Mouse (Mus musculus) left cerebral cortex, postnatal 4 days (tissue): ENCODE measurements around the gene Ccdc65. TPM values are rescaled to one million over a fixed set of nuclear protein-coding genes. Genes with fewer than 3 reads are reported as not detected.
A peak's percentile ranks its signal among the peaks of the same experiment; 100 is the strongest.

Experiments
- DNase-seq: peaks from one replicate; pipeline ENCODE4 v3.0.0-alpha.2; 2022
- intact Hi-C: fragments of 180-260 bp; cut with DNase I; formaldehyde crosslinking; loops from one replicate; pipeline ENCODE4 v1.15.1; 2025
- total RNA-seq, 2 experiments: library from RNA; stranded (reverse); gene quantifications; 2 replicates each; pipeline ENCODE4 v1.2.3; 2021

The Ccdc65 gene
- total RNA-seq, 2 experiments from 2014 or later: 9.9 to 10.3 TPM

DNA sequence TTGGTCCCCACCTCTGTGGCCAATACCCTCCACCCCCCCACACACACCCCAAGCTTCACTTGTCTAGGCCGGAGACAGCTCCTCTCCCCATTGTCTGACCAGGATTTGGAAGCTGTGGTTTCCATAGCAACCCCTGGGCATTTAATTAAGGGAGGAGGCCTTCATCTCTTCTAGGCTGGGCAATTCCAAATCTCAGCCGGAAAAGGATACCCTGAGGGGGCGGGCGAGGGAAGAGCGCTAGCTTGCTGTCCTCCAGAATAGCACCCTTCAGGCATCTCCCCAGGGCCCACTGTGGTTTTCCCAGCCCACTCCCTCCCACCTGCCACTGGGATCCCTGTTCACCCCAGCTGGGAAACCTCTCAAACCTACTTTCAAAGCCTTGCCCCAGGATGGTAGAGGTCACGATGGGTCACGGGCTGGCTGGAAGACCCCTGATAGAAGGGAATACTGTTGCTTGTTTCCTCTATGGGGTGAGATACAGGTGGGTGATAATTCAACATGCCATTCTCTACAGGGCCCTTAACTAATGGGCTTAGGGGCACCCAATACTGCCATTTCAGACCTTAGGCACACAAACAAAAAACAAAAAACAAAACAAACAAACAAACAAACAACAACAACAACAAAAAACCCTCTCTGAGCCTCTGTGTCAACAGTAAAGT is 16.4 kb upstream of the Ccdc65 start:
- intact Hi-C loops: no loop called here
- DNase-seq: no peak

GRCm38 (mm10) chr15:98692171-98692715 is 15.8 kb upstream of the Ccdc65 start:
- DNase-seq: no peak
- intact Hi-C loops: no loop called here

- intact Hi-C loops: loop anchor here (5.0 kb wide), 1 partner anchor 33 kb away; the partner anchor contains the start of gene Ddx23
- DNase-seq: no peak
These were observed 12.3 kb upstream of the Ccdc65 start for GRCm38 (mm10) chr15:98695726-98696125.

DNA sequence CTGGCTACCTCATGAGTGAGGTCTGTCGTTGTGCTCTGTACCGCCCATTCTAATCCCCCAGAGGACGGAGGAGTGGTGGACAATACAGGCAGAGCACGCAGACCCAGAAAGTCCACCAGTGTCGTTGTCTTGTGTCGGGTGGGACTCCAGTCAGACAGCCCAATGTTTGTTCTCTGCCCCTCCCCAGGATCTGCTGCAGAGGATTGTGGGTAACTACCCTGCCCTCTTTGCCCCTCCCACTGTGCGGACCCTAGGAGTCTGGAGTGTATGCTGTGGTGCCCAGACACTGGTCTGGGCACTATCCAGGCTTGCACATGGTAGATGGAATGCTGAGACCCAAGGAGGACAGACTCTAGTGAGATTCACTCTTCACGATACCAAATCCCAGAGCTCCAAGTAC is 11.8 kb upstream of the Ccdc65 start:
- intact Hi-C loops: loop anchor here (5.0 kb wide), 1 partner anchor 34 kb away; the partner anchor contains the start of gene Ddx23
- DNase-seq: no peak

- intact Hi-C loops: loop anchor here (5.0 kb wide), 1 partner anchor 37 kb away; the partner anchor contains the start of gene Ddx23
- peak; percentile 86 for DNase-seq
These were observed 8.6 kb upstream of the Ccdc65 start for GRCm38 (mm10) chr15:98699190-98700105.

GRCm38 (mm10) chr15:98704312-98704711 is 3.7 kb upstream of the Ccdc65 start:
- no peak for DNase-seq
- intact Hi-C loops: no loop called here

GRCm38 (mm10) chr15:98710442-98710841 is 2.4 kb downstream of the Ccdc65 start:
- intact Hi-C loops: no loop called here
- DNase-seq: peak; percentile 84

DNA sequence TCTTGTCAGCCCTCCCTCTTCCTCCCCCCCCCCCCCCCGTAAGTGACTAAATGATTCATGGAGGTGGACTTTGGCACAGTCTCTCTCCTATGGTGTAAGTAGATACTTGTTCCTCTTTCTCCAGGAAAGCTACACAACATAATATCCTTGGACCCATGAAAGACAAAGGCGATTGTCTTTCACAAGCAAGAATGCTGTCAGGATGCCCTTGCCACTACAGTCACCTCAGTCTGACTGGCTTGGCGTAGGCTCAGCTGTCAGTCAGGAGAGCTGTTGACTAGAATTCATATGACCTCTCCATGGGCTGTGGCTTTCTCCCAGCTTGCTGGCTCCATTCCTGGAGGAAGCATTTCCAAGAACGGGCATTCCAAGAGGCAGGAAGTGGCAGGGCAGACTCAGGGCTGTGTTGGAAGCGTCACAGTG is 6.2 kb downstream of the Ccdc65 start:
- intact Hi-C loops: no loop called here
- peak; percentile 57 for DNase-seq

DNA sequence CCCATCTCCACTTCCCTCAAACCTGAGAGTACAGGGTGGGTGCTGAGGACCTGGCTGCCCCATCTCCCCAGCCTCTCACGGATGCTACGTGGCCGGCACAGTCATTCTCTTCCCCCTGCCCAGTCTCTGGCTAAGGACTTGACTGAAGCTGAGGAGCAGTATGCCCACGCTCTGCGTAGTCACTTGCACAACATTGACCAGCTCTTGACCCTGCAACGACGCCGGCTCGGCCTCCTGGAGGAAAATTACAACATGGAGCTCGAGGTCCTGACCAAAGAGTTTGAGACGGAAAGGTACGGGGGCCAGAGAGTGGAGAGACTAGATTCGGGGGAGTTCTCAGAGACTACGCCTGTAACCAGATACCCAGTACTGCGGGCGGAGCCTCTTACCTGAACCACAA is 9.3 kb downstream of the Ccdc65 start:
- intact Hi-C loops: no loop called here
- no peak for DNase-seq

DNA sequence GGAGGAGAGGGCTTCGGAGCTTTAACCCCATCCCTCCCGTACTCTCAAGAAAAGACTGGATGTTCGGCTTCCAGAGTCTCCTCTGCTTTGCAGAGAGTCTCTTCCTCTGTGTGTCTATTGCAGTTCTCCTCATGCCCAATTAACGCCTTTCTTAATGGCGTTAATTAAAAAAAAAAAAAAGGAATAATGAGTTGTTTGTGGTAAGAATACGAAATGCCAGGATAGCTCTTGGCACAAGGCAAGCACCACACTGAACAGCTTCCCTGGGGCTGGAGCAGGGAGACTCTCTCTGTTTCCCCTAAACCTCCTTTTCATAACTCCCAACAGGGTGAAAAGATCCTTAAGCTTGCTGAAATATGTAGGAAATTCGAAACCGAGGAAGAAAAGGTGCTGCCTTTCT is 14.2 kb downstream of the Ccdc65 start:
- intact Hi-C loops: no loop called here
- no peak for DNase-seq

DNA sequence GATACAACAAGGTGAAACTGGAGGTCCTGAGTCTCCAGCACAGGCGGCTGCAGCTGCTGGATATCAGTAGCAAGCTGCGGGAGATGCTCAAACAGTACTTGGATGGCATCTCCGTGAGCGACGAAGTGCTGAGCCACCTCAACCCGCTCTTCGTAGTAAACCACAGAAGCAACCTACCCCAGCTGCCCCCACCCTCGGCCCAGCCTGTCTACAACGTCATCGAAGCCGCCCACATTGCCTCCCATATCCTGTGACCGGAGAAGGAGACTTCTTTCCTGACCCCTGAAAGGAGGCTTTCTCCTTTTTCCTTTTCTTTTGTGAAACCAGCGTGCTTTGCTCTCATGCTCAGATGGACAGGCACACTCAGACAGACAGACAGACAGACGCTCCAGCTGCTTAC is 14.8 kb downstream of the Ccdc65 start:
- no peak for DNase-seq

GRCm38 (mm10) chr15:98724441-98724840 is 16.4 kb downstream of the Ccdc65 start:
- DNase-seq: no peak
- intact Hi-C loops: no loop called here

More for the DNA sequence above, 14.8 kb downstream of the Ccdc65 start:
- intact Hi-C loops: no loop called here

DNA sequence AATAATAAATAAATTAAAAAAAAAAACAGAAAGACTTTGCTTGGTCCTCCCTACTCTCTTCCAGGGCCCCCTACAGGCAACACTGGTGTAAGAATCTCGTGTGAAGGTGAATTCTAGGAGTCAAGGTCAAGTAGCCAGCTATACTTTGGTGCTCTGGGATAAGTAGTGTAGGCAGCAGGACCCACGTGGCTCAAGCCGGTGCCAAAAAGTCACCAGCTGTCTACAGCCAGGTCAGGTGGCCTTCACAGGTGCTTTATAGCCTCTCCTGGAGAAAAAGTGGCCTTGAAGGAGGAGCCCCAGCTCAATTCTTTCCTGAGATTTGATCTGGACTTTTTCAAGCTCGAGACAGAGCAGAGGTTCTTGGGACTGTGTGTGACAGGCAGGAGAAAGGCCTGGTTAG is 18.1 kb downstream of the Ccdc65 start:
- intact Hi-C loops: no loop called here
- DNase-seq: no peak

DNA sequence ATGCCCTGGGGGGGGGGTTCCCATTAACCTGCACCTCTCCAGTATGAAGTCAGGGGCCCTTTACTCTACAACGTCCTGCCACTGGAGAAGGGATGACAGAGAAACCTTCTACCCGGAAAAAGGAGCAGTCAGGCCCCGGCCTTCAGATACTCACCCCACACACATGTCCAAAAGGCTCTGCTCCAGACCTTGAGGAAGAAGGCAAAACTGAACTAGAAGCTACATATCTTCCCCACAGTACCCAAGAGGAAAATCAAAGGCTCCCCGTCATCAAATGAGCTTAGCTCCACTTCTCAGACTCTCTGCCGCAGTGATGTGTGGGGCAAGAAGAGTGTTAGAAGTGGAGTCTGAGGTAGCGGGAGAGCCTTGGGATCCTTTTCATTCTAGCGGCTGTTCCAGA is 18.7 kb downstream of the Ccdc65 start:
- intact Hi-C loops: no loop called here
- DNase-seq: no peak

DNA sequence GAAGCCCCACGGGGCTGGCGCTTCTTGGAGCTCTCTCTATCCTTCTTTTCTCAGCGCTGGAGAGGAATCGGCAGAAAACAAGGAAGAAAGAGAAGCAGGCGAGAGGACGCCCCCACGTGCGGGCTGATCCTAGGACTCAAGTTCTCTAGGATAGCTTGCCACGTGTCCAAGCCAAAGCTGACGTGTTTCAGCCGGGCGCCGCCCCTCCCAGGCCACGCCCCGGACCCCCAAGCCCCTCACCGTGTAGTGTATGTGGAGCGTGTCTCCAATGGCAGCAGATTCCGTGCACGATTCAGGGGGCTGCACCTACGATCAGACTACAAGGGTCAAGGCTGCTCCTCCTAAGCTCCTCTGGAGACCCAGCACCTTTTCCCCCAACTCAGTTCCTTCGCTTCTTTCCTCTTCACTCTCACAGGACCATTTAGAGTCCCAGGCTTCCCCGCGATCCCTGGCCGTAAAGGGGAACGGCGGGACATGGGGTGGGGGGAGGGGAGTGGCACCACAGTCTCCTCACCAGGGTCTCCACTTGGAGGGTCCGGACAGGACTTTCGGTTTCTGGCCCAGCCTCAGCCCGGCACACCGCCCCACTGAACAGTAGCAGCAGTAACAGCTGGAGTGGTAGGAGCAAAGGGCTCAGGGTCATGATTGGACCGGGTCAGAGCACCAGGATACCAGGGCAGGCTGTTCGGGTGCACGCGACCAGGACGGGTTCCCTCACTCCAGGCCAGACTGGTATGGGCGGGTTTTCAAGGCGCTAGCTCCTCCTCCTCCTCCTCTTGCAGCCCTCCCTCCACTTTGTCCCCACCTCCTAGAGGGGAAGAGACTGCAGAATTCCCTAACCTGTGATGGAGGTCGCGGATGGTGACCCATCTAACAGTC is 19.7 kb downstream of the Ccdc65 start, which contains the start of gene Fkbp11:
TSS of gene Fkbp11 (minus strand) at position 756 of the 879 bp plus-strand sequence.
- peak; percentile 43 for DNase-seq
- intact Hi-C loops: no loop called here

GRCm38 (mm10) chr15:98728366-98728765 is 20.4 kb downstream of the Ccdc65 start:
- DNase-seq: no peak
- intact Hi-C loops: no loop called here

GRCm38 (mm10) chr15:98729791-98730545 is 22.0 kb downstream of the Ccdc65 start:
- intact Hi-C loops: no loop called here
- no peak for DNase-seq

- intact Hi-C loops: no loop called here
- DNase-seq: no peak
These were observed 22.8 kb downstream of the Ccdc65 start for GRCm38 (mm10) chr15:98730790-98731189.

- intact Hi-C loops: no loop called here
These were observed 24.1 kb downstream of the Ccdc65 start for GRCm38 (mm10) chr15:98732006-98732531.

More at GRCm38 (mm10) chr15:98732006-98732531, 24.1 kb downstream of the Ccdc65 start:
- DNase-seq: no peak
